Mouse (Mus musculus): ENCODE results near the gene Utp4.
A peak's percentile ranks its signal among the peaks of the same experiment; 100 is the strongest.

- peak; percentile 64 for TF ChIP-seq MAX (IDR thresholded peaks at IDR 0.05)
- no peak for TF ChIP-seq CTCF (IDR thresholded peaks at IDR 0.05; ENCODE audit: control insufficient read depth, insufficient read depth, insufficient read length)
- no peak for TF ChIP-seq MYOD1 (IDR thresholded peaks at IDR 0.05; ENCODE audit: control insufficient read depth, insufficient read length, low read depth)
These were observed 42.0 kb downstream of the Utp4 start, which contains the start of gene Sntb2 for GRCm38 (mm10) chr8:106935324-106935869.
